Mouse (Mus musculus): ENCODE measurements around the gene Spef1. TPM values are rescaled to one million over a fixed set of nuclear protein-coding genes. Genes with fewer than 3 reads are reported as not detected.
A peak's percentile ranks its signal among the peaks of the same experiment; 100 is the strongest.

Gene Spef1
- polyA plus RNA-seq, 1 experiment = not detected

- under 1% methylated on average over 67 of the region's 67 CpGs for WGBS
- H3K27ac ChIP-seq (ENCODE audit: insufficient read depth, low read depth, low read length) = peak overlapping the region; percentile 66
- no peak for TF ChIP-seq CTCF (IDR thresholded peaks at IDR 0.05; ENCODE audit: insufficient read depth, low read depth, low read length)
- TF ChIP-seq POLR2A (IDR thresholded peaks at IDR 0.05; ENCODE audit: insufficient read depth, low read depth, low read length) = no peak
- peaks cover 29% of the 10 kb centered on the region for H3K4me1 ChIP-seq (ENCODE audit: control insufficient read depth, insufficient read depth, low read length)
- peak overlapping the region; percentile 76 for H3K4me3 ChIP-seq (ENCODE audit: insufficient read depth, low read depth, low read length)
Observed at GRCm38 (mm10) chr2:131179246-131179886, 7.7 kb downstream of the Spef1 start.

GRCm38 (mm10) chr2:131178828-131179245, 8.2 kb downstream of the Spef1 start:
- 9% methylated on average over 26 of the region's 26 CpGs for WGBS
- TF ChIP-seq POLR2A (IDR thresholded peaks at IDR 0.05; ENCODE audit: insufficient read depth, low read depth, low read length) (no peak), CTCF (IDR thresholded peaks at IDR 0.05; ENCODE audit: insufficient read depth, low read depth, low read length) (no peak)
- Histone ChIP-seq H3K4me1 (ENCODE audit: control insufficient read depth, insufficient read depth, low read length) (peaks cover 29% of the 10 kb centered on the region), H3K4me3 (ENCODE audit: insufficient read depth, low read depth, low read length) (peak overlapping the region; percentile 76), H3K27ac (ENCODE audit: insufficient read depth, low read depth, low read length) (0 out of 2 replicates have a peak overlapping the region, but pooled peaks have one; percentile 66)

GRCm38 (mm10) chr2:131177932-131178331, 9.2 kb downstream of the Spef1 start:
- H3K27ac ChIP-seq (ENCODE audit: insufficient read depth, low read depth, low read length) = no peak overlapping the region
- 52% methylated on average over 9 of the region's 9 CpGs for WGBS
- no peak for TF ChIP-seq CTCF (IDR thresholded peaks at IDR 0.05; ENCODE audit: insufficient read depth, low read depth, low read length)
- no peak for TF ChIP-seq POLR2A (IDR thresholded peaks at IDR 0.05; ENCODE audit: insufficient read depth, low read depth, low read length)
- peak overlapping the region; percentile 76 for H3K4me3 ChIP-seq (ENCODE audit: insufficient read depth, low read depth, low read length)
- H3K4me1 ChIP-seq (ENCODE audit: control insufficient read depth, insufficient read depth, low read length) = peaks cover 29% of the 10 kb centered on the region

- H3K4me1 ChIP-seq (ENCODE audit: control insufficient read depth, insufficient read depth, low read length) = peaks cover 32% of the 10 kb centered on the region
- no peak overlapping the region for H3K27ac ChIP-seq (ENCODE audit: insufficient read depth, low read depth, low read length)
- H3K4me3 ChIP-seq (ENCODE audit: insufficient read depth, low read depth, low read length) = no peak overlapping the region
- TF ChIP-seq POLR2A (IDR thresholded peaks at IDR 0.05; ENCODE audit: insufficient read depth, low read depth, low read length) = no peak
- TF ChIP-seq CTCF (IDR thresholded peaks at IDR 0.05; ENCODE audit: insufficient read depth, low read depth, low read length) = no peak
- WGBS = 48% methylated on average over 5 of the region's 5 CpGs
Observed at GRCm38 (mm10) chr2:131176491-131176890, 10.6 kb downstream of the Spef1 start.

- TF ChIP-seq CTCF (IDR thresholded peaks at IDR 0.05; ENCODE audit: insufficient read depth, low read depth, low read length) (no peak), POLR2A (IDR thresholded peaks at IDR 0.05; ENCODE audit: insufficient read depth, low read depth, low read length) (no peak)
- Histone ChIP-seq H3K27ac (ENCODE audit: insufficient read depth, low read depth, low read length) (no peak overlapping the region), H3K4me3 (ENCODE audit: insufficient read depth, low read depth, low read length) (no peak overlapping the region), H3K4me1 (ENCODE audit: control insufficient read depth, insufficient read depth, low read length) (peaks cover 37% of the 10 kb centered on the region)
- 84% methylated on average over 1 of the region's 1 CpGs for WGBS
Observed at GRCm38 (mm10) chr2:131175945-131176309, 11.2 kb downstream of the Spef1 start.

GRCm38 (mm10) chr2:131175286-131175944, 11.7 kb downstream of the Spef1 start:
- Histone ChIP-seq H3K4me1 (ENCODE audit: control insufficient read depth, insufficient read depth, low read length) (peaks cover 40% of the 10 kb centered on the region), H3K4me3 (ENCODE audit: insufficient read depth, low read depth, low read length) (no peak overlapping the region), H3K27ac (ENCODE audit: insufficient read depth, low read depth, low read length) (no peak overlapping the region)
- TF ChIP-seq CTCF (IDR thresholded peaks at IDR 0.05; ENCODE audit: insufficient read depth, low read depth, low read length) (no peak), POLR2A (IDR thresholded peaks at IDR 0.05; ENCODE audit: insufficient read depth, low read depth, low read length) (no peak)
- WGBS = 63% methylated on average over 3 of the region's 3 CpGs

- TF ChIP-seq POLR2A (IDR thresholded peaks at IDR 0.05; ENCODE audit: insufficient read depth, low read depth, low read length) = no peak
- no peak for TF ChIP-seq CTCF (IDR thresholded peaks at IDR 0.05; ENCODE audit: insufficient read depth, low read depth, low read length)
- peaks cover 40% of the 10 kb centered on the region for H3K4me1 ChIP-seq (ENCODE audit: control insufficient read depth, insufficient read depth, low read length)
- peak overlapping the region; percentile 52 for H3K4me3 ChIP-seq (ENCODE audit: insufficient read depth, low read depth, low read length)
- WGBS = 5% methylated on average over 11 of the region's 11 CpGs
- no peak overlapping the region for H3K27ac ChIP-seq (ENCODE audit: insufficient read depth, low read depth, low read length)
Observed at GRCm38 (mm10) chr2:131174700-131175099, 12.4 kb downstream of the Spef1 start.

- TF ChIP-seq POLR2A (IDR thresholded peaks at IDR 0.05; ENCODE audit: insufficient read depth, low read depth, low read length) (no peak), CTCF (IDR thresholded peaks at IDR 0.05; ENCODE audit: insufficient read depth, low read depth, low read length) (no peak)
- Histone ChIP-seq H3K27ac (ENCODE audit: insufficient read depth, low read depth, low read length) (no peak overlapping the region), H3K4me1 (ENCODE audit: control insufficient read depth, insufficient read depth, low read length) (peaks cover 21% of the 10 kb centered on the region), H3K4me3 (ENCODE audit: insufficient read depth, low read depth, low read length) (no peak overlapping the region)
- WGBS = 79% methylated on average over 9 of the region's 9 CpGs
Observed at GRCm38 (mm10) chr2:131172322-131172721, 14.8 kb downstream of the Spef1 start.

- no peak for TF ChIP-seq POLR2A (IDR thresholded peaks at IDR 0.05; ENCODE audit: insufficient read depth, low read depth, low read length)
- Histone ChIP-seq H3K4me3 (ENCODE audit: insufficient read depth, low read depth, low read length) (peak overlapping the region; percentile 25; the same call in 1 of the 2 replicates), H3K27ac (ENCODE audit: insufficient read depth, low read depth, low read length) (no peak overlapping the region), H3K4me1 (ENCODE audit: control insufficient read depth, insufficient read depth, low read length) (peaks cover 13% of the 10 kb centered on the region)
- 36% methylated on average over 43 of the region's 43 CpGs for WGBS
Observed at GRCm38 (mm10) chr2:131171401-131172104, 15.5 kb downstream of the Spef1 start.

All from olfactory bulb, adult 2 months (tissue).